Mouse (Mus musculus): ENCODE results near the gene Tcaf1. TPM values are rescaled to one million over a fixed set of nuclear protein-coding genes. Genes with fewer than 3 reads are reported as not detected.

Gene Tcaf1
- total RNA-seq, 2 experiments from 2014 or later = 217 to 234 TPM

Other genes with a start within 250 kb of the Tcaf1 start
- gene Olfr458, start 244.9 kb downstream of the Tcaf1 start, total RNA-seq (2021) = not detected
- gene Olfr457, start 233.8 kb downstream of the Tcaf1 start, total RNA-seq (2021) = not detected
- gene Olfr456, start 222.9 kb downstream of the Tcaf1 start, total RNA-seq (2021) = not detected
- gene Olfr455, start 162.5 kb downstream of the Tcaf1 start, total RNA-seq (2021) = not detected
- not detected for gene Tcaf3, start 112.4 kb downstream of the Tcaf1 start, total RNA-seq (2021)
- under 1 TPM; 0.54 to 0.82 TPM for gene Tcaf2, start 64.8 kb downstream of the Tcaf1 start, total RNA-seq (2021)
- not detected for gene Olfr453, start 29.3 kb upstream of the Tcaf1 start, total RNA-seq (2021)
- not detected for gene Olfr38, start 46.3 kb upstream of the Tcaf1 start, total RNA-seq (2021)
- gene Olfr452, start 75.0 kb upstream of the Tcaf1 start, total RNA-seq (2021) = not detected
- gene Olfr450, start 101.9 kb upstream of the Tcaf1 start, total RNA-seq (2021) = not detected
- gene Olfr449, start 124.3 kb upstream of the Tcaf1 start, total RNA-seq (2021) = not detected
- gene Olfr448, start 180.4 kb upstream of the Tcaf1 start, total RNA-seq (2021) = not detected
- gene Olfr447, start 198.8 kb upstream of the Tcaf1 start, total RNA-seq (2021) = not detected
- gene Olfr446, start 211.3 kb upstream of the Tcaf1 start, total RNA-seq (2021) = not detected
- gene Olfr444, start 239.0 kb upstream of the Tcaf1 start, total RNA-seq (2021) = not detected

Data from left cerebral cortex, postnatal 36 days (tissue).